Mouse (Mus musculus) thymus, postnatal 36 days (tissue): ENCODE measurements around the gene Ube2m.

Experiments used
- DNase-seq, 2 experiments: peaks; one replicate each; pipeline ENCODE4 v3.0.0; 2022; ENCODE audit warnings: mixed read lengths in 2 of 2

Gene Ube2m

DNA sequence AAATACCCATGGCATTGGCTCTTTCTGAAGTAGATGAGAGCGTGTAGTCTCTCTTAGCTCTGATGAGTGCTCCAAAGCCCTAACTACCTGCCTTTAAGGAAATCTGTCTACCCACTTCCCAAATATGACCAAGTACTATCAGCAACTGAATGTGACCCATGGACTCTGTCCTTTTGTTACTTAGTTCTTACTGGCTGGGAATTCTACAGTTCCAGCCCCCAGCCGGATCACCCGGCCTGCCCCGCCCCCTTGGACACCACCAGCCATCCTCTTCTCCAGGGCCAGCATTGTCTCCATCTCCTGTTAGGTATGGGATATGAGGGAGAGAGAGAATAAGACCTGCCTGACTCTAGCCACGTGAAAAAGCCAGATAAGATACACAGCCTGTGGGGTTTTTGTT is 40.0 kb downstream of the Ube2m start, which contains the start of gene Slc27a5:
Slc27a5 (minus strand) TSS at position 140 of the 400 bp plus-strand sequence.
- no peak for DNase-seq

DNA sequence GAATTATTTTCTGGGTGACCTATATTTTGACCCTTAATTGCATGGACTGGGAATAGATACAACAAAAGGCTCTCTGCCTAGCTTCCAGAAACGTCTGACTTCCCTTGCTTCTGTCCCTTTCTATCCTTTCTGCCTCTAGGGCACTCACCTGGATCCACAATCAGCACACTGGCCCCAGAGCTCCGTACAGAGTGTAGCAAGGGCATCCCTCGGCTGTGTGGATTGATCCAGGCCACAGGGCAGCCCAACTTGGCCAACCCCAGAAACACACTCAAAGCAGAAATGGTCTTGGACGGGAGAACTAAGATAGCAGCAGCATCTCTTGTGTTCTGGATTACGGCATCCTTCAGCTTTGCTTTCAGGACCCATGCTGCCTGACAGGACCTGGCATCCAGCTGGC is 40.8 kb downstream of the Ube2m start:
- no peak for DNase-seq

DNA sequence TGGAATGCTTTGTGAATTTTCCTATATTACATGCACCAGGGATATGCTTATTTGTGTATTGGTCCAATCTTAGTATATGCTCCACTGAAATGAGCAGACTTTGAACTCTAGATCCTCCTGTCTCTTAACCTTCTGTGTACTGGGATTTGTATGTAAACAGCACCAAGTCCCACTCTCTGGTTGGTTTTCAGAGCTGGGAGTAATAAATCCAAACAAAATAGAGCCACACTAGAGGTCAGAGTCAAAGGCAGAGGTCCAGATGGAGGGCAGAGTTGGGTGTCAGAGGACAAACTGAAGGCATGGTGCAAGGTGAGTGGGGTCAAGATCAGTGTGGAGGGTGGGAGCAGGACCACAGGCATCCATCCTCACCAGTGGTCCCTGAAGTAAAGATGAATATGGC is 42.2 kb downstream of the Ube2m start:
- no peak for DNase-seq

DNA sequence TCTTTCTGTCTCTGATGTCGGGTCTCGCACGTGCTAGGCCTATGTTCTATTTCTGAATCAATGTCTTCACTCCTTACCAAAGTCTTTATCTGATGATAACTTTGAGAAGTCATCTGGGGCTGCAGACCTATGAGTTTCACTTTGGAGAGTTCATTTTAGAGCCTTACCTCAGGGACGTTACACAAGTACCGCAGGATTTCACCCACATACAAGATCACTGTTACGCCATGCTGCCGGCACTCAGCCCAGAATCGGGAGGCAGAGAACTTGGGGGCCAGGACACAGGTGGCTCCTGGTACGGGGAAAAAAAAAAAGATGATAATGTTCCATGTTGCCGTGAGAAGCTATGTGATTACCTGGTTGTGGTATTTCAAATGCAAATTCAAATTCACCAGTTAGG is 44.9 kb downstream of the Ube2m start:
- no peak for DNase-seq

DNA sequence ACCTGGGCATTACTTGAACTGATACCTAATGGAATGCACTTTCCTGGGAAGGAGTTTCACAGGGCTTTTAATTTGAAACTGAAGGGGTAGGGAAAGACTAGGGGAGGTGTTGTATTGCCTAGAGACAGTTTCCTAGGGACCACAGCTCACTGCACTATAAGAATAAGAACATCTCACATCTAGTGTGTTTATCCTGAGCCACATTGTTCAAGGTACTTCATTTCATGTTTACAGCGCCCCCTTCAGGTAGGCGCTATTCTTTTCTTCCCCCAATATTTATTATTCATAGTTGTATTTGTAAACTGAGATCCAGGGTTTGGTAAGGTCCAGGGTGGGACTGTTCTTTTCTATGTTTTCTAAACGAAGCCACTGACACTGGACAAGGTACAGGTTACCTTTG is 45.9 kb downstream of the Ube2m start:
- DNase-seq, result peak in 1 of 2 experiments; percentile 45

DNA sequence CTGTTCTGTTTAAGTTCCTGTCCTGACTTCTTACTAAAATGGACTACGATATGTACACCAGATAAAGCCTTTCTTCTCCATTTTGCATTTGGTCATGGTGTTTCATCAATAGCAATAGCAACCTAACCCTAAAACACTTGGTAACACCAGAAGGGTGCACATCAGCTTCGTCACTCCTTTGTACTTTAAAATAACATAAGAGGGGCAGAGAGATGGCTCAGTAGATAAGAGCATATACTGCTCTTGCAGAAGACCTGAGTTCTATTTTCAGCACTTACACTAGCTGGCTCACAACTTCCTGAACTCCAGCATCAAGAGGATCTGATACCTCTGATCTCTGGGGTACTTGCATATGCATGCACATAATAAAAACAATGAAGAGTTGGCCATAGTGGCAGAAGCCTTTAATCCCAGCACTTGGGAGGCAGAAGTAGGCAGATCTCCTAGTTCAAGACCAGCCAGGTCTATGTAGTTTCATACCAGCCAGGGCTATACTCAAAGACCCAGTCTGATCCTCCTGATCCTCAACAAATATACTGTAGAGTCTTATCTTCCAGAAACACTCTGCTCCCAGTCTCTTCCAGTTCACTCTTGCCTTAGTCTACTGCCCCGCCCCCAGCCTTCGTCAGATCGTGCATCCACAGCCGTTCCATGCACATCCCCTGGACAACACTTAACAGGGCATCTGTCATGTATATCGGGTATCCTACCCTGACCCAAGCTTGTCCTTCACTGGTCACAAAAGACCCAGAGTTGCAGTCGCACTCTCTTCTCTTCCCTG is 50.5 kb downstream of the Ube2m start:
- no peak for DNase-seq

DNA sequence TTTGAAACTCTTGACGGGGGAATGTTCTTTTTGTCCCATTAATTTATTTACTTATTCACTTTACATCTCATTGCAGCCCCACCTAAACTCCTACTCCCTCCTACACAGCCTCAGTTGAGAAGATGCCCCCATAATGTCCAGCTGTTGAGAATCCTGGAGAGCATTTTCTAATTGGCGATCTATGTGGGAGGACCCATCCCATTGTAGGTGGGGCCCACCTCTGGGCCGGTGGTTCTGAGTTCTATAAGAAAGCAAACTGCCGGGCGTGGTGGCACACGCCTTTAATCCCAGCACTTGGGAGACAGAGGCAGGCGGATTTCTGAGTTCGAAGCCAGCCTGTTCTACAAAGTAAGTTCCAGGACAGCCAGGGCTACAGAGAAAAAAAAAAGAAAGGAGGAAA is 51.2 kb downstream of the Ube2m start:
- DNase-seq, result no peak

DNA sequence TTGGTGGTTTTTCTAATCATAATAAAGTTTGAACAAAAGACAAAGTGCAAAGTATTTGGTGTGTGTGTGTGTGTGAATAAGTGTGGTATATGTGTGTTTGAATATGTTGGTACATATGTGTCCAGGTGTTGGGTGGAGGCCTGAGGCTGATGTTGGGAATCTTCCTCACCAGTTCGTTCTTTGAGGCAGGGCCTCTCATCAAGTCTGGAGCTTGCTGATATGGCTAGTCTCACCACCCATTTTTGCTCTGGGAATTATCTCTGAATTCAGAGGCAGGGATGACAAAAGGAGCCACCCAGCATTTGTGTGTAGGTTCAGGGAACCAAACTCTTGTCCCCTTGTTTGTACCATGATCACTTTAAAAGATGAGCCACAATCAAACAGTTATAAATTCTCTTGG is 52.4 kb downstream of the Ube2m start:
- DNase-seq, result no peak
